Mouse (Mus musculus) stomach, postnatal 0 days (tissue): ENCODE results near the gene E030025P04Rik. TPM values are rescaled to one million over a fixed set of nuclear protein-coding genes. Genes with fewer than 3 reads are reported as not detected.

Experiments used
- ATAC-seq: fragments of 200-750 bp; cut with Nextera tagmentation; 2 replicates; pipeline ENCODE4 v1.8.0; 2017; ENCODE audit not compliant: low FRiP score, low TSS enrichment
- DNase-seq: peaks from one replicate; pipeline ENCODE4 v3.0.0-alpha.2; 2016; ENCODE audit warnings: low spot score
- H3K27ac ChIP-seq: fragments of 300-500 bp; sonication (generic); replicated peaks from 2 replicates; pipeline ENCODE4 v1.5.1; 2014; ENCODE audit warnings: mild to moderate bottlenecking, control low read depth
- H3K27me3 ChIP-seq: fragments of 300-500 bp; sonication (generic); 2 replicates; pipeline ENCODE4 v1.6.1; 2014; ENCODE audit warnings: low read length; ENCODE audit not compliant: control insufficient read depth, insufficient read depth
- H3K36me3 ChIP-seq: fragments of 300-500 bp; sonication (generic); 2 replicates; pipeline ENCODE4 v1.6.1; 2014; ENCODE audit warnings: low read length, mixed read lengths; ENCODE audit not compliant: control insufficient read depth, insufficient read depth
- H3K4me1 ChIP-seq: fragments of 300-500 bp; sonication (generic); replicated peaks from 2 replicates; pipeline ENCODE4 v1.6.1; 2014; ENCODE audit warnings: antibody characterized with exemption; ENCODE audit not compliant: control insufficient read depth, insufficient read depth
- H3K4me2 ChIP-seq: fragments of 300-500 bp; sonication (generic); replicated peaks from 2 replicates; pipeline ENCODE4 v1.6.1; 2014; ENCODE audit warnings: low read depth, mild to moderate bottlenecking, control low read depth, moderate library complexity
- H3K4me3 ChIP-seq: fragments of 300-500 bp; sonication (generic); 2 replicates; pipeline ENCODE4 v1.5.1; 2014; ENCODE audit warnings: low read depth, low read length, control low read depth
- H3K9ac ChIP-seq: fragments of 300-500 bp; sonication (generic); 2 replicates; pipeline ENCODE4 v1.6.1; 2014; ENCODE audit warnings: mild to moderate bottlenecking, low read length, control low read depth, mixed read lengths
- H3K9me3 ChIP-seq: fragments of 300-500 bp; sonication (generic); 2 replicates; pipeline ENCODE4 v1.6.1; 2016; ENCODE audit warnings: low read length; ENCODE audit not compliant: control insufficient read depth
- CTCF ChIP-seq: IDR thresholded peaks from 2 replicates; pipeline ENCODE4 v1.5.1; 2016; ENCODE audit warnings: antibody characterized with exemption, low read depth, mild to moderate bottlenecking, moderate library complexity
- EP300 ChIP-seq: optimal IDR thresholded peaks from 2 replicates; pipeline ENCODE3; 2016; ENCODE audit warnings: antibody characterized with exemption
- WGBS: fragments of 180-500 bp; shearing (Covaris S2); extraction: QIAGEN DNeasy Blood & Tissue Kit; methylation state at CpG from one replicate; pipeline ENCODE4 v1.1.7; 2014; 5-methylcytosine and 5-hydroxymethylcytosine counted together
- polyA plus RNA-seq: library from polyadenylated mRNA; unstranded; fragments of >200 nt; fragmentation: Nextera tagmentation; extraction: Ambion mirVana; gene quantifications from 2 replicates; pipeline ENCODE4 v1.2.1, GENCODE M21; 2015

E030025P04Rik gene
- polyA plus RNA-seq, 1 experiment from 2014 or later = not detected

DNA sequence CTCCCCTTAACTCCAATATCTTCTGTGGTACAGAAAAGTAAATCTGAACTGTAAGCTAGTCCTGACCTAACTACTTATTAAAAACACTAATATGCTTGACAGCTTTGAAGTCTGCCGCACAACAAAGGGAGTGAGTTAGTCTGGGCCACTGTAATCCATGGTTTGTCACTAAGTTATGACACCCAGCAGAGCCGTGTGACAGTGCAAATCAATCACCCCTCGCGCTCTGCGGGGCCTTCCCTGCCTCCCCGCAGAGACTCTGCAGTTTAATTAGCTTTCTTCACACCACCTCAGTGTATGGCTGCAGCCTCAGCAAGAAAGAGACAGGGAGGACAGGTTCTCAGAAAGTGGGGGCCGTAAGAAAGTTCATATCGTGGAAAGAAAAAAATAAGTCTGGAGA lies 37.4 kb downstream of the E030025P04Rik start:
- TF ChIP-seq CTCF = no peak
- no peak for TF ChIP-seq EP300
- Histone ChIP-seq H3K4me2 (no peak overlapping the region), H3K9me3 (no peaks in the 10 kb centered on the region), H3K36me3 (no peaks in the 10 kb centered on the region), H3K4me1 (no peaks in the 10 kb centered on the region), H3K27me3 (no peaks in the 10 kb centered on the region), H3K4me3 (no peak overlapping the region), H3K27ac (no peak overlapping the region), H3K9ac (no peak overlapping the region)
- WGBS = 32% methylated on average over 8 of the region's 8 CpGs
- no peak for ATAC-seq
- DNase-seq = no peak

DNA sequence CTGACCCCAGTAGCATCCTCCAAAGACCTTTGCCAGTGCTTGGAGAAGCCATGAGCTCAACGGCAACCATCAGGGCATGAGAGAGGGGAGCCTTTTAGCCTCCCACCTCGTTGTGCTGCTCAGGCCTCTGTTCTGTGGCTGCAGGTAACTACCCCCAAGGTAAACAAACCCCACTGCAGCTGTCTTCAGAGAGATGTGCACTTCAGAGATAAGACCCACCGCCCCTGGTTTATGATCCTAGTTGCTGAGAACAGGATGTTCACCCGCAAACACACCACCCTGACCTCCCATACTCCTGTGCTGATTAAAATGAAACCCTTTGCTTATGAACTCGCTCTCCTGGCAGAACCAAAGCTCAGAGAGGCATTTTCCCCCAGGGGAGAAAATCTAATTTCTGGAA lies 38.0 kb downstream of the E030025P04Rik start:
- no peaks in the 10 kb centered on the region for H3K4me1 ChIP-seq

DNA sequence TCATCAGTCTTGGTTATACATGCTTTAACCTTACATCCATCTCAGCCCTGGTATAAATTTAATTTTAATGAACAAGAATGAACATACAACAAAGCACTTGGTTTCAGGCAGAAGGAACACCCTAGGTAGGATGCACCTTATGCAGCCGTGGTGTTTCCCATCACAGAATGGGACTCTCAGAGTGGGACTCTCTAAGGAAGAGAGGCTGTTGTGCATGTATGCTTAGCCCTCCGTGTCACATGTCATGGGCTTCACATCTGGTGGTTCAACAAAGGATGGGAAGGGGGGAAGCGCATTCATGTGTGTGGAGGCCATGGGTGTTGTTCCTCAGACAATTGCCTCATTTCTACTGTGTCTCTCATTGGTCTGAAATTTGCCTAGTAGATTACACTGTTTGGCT lies 40.8 kb downstream of the E030025P04Rik start:
- Histone ChIP-seq H3K4me1 (no peaks in the 10 kb centered on the region), H3K36me3 (no peaks in the 10 kb centered on the region), H3K9ac (no peak overlapping the region), H3K27me3 (no peaks in the 10 kb centered on the region), H3K9me3 (no peaks in the 10 kb centered on the region), H3K4me2 (no peak overlapping the region), H3K27ac (no peak overlapping the region), H3K4me3 (no peak overlapping the region)
- ATAC-seq (no peak), DNase-seq (no peak)
- no peak for TF ChIP-seq EP300
- no peak for TF ChIP-seq CTCF
- WGBS = 91% methylated on average over 3 of the region's 3 CpGs

More for the DNA sequence above, 38.0 kb downstream of the E030025P04Rik start:
- 30% methylated on average over 5 of the region's 5 CpGs for WGBS
- DNase-seq (no peak), ATAC-seq (no peak)
- Histone ChIP-seq H3K9me3 (no peaks in the 10 kb centered on the region), H3K4me2 (no peak overlapping the region), H3K27me3 (no peaks in the 10 kb centered on the region), H3K36me3 (no peaks in the 10 kb centered on the region), H3K4me3 (no peak overlapping the region), H3K9ac (no peak overlapping the region), H3K27ac (no peak overlapping the region)
- TF ChIP-seq CTCF (no peak), EP300 (no peak)

GRCm38 (mm10) chr11:109102646-109103045 lies 41.5 kb downstream of the E030025P04Rik start:
- Histone ChIP-seq H3K36me3 (no peaks in the 10 kb centered on the region), H3K4me3 (no peak overlapping the region), H3K4me2 (no peak overlapping the region), H3K4me1 (no peaks in the 10 kb centered on the region), H3K9me3 (no peaks in the 10 kb centered on the region), H3K9ac (no peak overlapping the region), H3K27ac (no peak overlapping the region), H3K27me3 (no peaks in the 10 kb centered on the region)
- DNase-seq (no peak), ATAC-seq (no peak)
- WGBS = 76% methylated on average over 8 of the region's 8 CpGs
- TF ChIP-seq EP300 (no peak), CTCF (no peak)

DNA sequence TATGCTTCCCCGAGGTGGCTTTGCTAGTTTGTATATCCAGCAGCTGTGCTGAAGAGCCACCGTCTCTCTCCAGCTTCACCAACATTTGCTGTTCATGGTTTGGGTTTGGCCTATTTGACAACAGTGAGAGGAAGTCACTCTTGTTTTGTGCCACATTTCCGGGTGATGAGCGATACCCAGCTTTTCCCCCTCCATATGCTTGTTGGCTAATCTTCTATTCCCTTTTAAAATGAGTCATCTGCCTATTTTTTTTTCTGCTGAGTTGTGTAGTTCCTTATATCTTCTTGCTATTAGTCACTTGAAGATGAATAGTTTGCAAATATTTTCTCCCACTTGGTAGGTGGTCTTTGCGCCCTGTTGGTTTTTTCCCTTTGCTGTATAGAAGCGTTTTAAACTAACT lies 43.9 kb downstream of the E030025P04Rik start:
- Histone ChIP-seq H3K9ac (no peak overlapping the region), H3K9me3 (no peaks in the 10 kb centered on the region), H3K4me3 (no peak overlapping the region), H3K36me3 (no peaks in the 10 kb centered on the region), H3K4me2 (no peak overlapping the region), H3K27me3 (no peaks in the 10 kb centered on the region), H3K27ac (no peak overlapping the region), H3K4me1 (no peaks in the 10 kb centered on the region)
- WGBS = 57% methylated on average over 6 of the region's 6 CpGs
- ATAC-seq = no peak
- TF ChIP-seq EP300 (no peak), CTCF (no peak)
- no peak for DNase-seq

DNA sequence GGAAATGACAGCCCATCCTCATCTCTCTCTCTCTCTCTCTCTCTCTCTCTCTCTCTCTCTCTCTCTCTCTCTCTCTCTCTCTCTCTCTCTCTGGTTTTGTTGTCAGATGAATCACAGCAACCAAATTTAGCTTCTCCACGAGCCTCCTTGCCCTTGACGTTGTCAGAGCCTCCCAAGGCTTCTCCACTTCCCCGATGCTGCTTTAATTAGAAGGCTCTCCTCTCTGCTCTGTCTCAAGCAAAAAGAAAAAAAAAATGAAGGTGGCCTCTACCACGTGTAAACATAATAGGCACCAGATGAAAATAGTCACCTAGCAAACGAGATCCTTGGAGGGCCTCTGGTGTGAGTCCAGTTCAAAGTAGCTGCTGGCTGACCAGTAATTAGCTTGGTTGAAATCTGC lies 52.3 kb downstream of the E030025P04Rik start:
- no peaks in the 10 kb centered on the region for H3K9me3 ChIP-seq
- TF ChIP-seq CTCF (no peak), EP300 (no peak)
- no peak overlapping the region for H3K4me3 ChIP-seq
- DNase-seq (no peak), ATAC-seq (no peak)
- H3K4me1 ChIP-seq = no peaks in the 10 kb centered on the region
- no peaks in the 10 kb centered on the region for H3K36me3 ChIP-seq
- WGBS = 51% methylated on average over 5 of the region's 5 CpGs
- H3K4me2 ChIP-seq = no peak overlapping the region
- H3K27ac ChIP-seq = no peak overlapping the region
- no peak overlapping the region for H3K9ac ChIP-seq
- H3K27me3 ChIP-seq = no peaks in the 10 kb centered on the region

Other genes with a start within 250 kb of the E030025P04Rik start
- gene Axin2, start 224.0 kb downstream of the E030025P04Rik start, polyA plus RNA-seq = 2.6 and 2.7 TPM in 2 replicates
- 0.73 and 1.1 TPM in 2 replicates for gene Rgs9, start 153.8 kb upstream of the E030025P04Rik start, polyA plus RNA-seq
- gene Gna13, start 218.5 kb upstream of the E030025P04Rik start, polyA plus RNA-seq = 46.5 and 49.5 TPM in 2 replicates